Mouse (Mus musculus) neural tube, embryonic 10.5 days (tissue): Measurements from ENCODE around the gene Mcl1.
"Not testable (repeated sequence)": the region's sequence is repeated elsewhere in the genome, so short reads cannot be mapped to it uniquely, and the experiment has no call there.

Experiments
- DNase-seq: peaks from one replicate; pipeline ENCODE4 v3.0.0-alpha.2; 2017; ENCODE audit warnings: low spot score; ENCODE audit errors: extremely low spot score

Gene Mcl1

DNA sequence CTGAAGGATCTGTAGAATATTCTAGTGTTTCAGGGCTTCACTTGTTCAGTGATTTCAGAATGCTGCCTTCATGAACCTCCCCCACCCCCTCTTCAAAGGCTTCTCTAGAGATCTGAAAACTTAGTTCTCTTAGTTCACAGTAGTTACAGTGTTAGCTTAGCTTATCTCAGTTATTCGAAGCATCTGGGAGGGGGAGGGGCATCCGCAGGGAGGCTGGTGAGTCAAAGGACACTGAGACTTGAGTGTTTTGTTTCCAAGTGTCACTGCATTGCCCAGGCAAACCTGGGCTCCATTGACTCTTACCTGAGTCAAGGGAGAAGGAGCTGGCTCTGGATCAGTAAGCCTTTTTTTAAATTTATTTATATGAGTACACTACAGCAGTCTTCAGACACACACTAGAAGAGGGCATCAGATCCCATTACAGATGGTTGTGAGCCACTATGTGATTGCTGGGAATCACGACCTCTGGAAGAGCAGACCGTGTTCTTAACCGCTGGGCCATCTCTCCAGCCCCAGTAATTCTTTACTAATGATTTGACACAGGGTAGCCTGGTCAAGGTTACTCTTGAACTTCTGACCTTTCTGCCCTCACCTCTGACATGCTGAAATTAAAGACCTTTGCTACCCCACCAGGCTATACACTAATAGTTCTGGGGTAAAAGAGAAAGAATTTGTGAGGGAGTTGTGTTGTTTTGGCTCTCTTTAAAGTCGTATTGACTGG, 7.7 kb downstream of the Mcl1 start:
- no peak for DNase-seq

DNA sequence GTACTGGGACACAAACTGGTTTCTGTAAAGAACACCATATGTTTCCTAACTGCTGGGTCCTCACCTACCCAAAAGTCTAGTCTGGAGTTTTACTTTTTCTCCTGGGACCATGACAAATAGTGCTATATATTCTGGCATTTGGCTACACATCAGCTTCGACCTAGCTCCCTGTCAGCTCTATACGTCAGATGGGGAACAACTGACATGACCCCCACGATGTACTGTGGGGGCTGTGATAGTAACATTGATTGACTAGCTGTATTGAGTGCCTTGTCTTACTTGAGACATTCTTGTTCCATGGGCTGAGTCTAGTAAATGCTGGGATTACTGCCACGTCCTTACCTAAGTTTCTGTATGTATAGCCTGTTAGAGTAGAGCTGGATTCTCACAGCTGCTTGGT, 8.9 kb downstream of the Mcl1 start:
- no peak for DNase-seq

DNA sequence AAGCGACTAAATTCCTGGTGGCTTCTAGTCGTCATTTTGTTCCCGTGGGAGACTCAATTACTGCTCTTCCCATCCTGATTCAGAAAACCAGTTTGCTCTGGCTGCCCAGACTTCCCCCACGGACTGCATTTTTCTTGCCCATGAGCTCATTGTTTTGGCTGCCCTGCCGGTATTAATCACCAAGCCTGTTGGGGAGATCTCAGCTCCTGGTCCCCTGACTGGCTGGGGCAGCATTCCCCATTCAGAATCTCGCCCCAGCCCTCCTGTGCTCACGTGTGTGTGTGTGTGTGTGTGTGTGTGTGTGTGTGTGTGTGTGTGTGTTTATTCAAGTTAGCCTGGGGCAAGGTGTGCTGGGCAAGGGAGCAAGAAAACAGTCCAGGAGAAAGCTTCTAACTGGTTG, 9.4 kb downstream of the Mcl1 start:
- no peak for DNase-seq

DNA sequence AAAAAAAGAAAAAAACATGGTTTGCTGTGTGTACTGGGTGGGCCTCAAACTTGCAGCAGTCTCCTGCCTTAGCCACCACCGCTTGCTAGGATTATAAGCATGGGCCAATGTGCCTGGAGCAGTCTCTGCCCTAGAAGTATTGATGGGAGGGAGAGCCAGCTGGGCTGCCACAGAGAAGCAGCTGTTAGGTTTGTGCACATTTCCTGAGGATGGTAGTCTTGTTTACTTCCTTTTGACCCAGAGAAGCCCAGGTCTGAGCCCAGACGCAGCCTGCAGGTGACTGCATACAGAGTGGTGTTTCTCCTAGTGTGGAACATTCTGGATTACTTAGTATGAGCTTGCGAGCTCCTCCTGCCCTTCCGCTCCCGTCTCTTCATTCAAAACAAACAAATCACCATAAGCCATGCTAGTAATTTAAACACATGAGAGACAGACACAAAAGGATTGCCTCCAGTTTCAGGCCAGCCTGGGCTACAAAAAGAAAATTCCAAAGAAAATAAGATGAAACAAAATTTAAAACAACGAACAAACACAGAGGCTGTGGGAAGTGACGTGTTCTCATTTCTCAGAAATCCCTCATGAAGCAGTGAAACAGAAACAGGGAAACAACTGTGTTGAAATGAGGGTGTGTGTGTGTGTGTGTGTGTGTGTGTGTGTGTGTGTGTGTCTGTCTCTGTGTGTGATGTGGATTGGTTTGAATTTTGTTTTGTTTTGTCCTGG, 10.2 kb downstream of the Mcl1 start:
- DNase-seq, result no peak

DNA sequence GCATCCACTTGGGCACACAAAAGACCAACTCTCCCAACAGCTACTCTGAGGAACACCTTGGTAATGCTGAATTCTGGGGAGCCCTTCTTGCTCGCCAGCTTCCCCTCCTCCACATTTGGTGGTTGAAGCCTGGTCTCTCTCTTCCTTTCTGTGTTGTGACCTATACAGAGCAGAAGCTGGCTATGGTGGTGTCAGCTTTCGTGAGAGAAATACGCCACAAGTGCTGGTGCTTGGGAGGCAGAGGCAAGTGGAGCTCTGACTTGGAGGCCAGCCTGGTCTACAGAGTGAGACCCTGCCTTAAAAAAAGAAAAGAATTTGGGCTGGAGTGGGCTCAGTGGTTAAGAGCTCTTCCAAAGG, 10.7 kb downstream of the Mcl1 start:
- DNase-seq, result no peak

DNA sequence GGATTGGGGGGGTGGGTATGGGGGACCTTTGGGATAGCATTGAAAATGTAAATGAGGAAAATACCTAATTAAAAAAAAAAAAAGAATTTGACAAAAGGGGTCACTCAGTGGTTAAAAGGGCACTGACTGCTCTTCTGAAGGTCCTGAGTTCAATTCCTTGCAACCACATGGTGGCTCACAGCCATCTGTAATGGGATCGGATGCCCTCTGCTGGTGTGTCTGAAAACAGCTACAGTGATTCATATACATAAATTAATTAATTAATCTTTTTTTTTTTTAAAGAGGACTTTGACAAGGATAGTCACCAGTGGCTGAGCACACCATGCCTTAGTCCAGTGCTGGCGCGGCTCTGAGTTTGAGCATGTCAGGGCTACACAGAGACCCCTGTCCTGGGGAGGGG, 11.8 kb downstream of the Mcl1 start:
- not testable (repeated sequence) for DNase-seq

DNA sequence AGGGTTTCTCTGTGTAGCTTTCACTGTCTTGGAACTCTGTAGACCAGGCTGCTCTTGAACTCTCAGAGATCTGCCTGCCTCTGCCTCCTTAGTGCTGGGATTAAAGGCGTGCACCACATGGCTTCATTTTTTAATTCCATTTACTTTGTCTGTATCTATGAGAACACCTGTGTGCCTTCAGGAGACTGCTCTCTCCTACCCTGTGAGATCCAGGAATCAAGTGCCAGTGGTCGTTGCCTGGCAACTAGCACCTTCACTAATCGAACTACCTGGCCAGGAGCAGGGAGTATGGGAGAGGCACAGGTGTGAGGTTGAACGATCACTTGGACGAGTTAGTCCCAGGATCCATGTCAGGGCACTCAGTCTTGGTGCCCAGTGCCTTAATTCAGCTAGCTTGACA, 12.6 kb downstream of the Mcl1 start:
- DNase-seq, result no peak

DNA sequence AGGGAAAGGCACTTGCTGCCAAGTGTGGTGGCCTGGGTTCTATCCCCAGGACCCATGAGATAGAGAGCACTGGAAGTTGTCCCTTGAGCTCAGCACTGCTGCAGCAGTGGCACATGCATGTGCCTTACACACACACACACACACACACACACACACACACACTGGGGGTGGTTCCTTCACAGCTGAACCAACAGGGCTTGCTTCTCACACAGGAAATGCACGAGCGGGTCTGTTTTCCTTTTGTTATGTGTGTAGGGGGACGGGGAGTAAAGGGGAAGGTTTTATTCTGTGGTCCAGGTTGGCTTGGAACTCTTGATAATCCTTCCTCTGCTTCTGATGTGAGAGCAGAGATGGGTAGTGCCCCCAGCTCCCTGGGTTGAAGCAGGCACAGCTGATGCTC, 13.9 kb downstream of the Mcl1 start:
- no peak for DNase-seq

DNA sequence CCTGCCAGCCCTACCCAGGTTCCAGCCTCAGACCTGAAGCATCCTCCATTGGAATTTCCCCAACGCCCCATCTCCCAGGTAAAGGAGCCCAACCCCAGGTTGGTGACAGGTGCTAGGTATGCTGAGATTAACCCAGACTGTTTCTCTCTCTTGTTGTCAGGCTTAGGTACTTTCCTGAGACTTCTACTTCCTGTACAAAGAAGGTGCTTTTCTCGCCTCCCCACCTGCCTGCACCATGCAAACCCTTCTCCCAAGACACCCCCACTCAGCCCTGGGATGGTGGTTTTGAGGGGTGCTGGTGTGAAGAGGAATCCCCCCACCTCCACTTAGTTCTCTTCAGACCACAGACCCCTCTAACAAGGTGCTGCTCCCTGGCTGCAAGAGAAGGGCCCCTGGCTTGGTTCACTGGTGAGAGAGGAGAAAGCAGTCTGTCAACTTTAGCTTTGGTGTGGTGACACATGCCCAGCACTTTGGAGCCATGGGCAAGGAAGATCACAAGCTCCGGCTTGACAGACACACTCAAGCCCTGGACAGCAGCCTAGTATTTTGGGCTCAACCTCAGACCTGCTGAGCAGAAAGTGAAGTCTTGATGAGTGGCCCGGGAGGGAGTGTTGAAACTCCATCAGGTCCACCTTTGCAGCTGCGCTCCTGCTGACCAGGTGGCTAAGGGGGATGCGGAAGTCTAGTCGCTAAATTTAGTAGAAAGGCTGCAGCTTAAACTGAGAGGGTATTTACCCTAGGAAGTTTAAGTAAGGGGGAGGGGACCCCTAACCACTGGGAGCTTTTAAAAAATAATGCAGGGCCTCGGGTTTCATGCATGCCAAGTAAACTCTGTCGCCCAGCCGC, 14.5 kb downstream of the Mcl1 start:
- DNase-seq, result no peak

DNA sequence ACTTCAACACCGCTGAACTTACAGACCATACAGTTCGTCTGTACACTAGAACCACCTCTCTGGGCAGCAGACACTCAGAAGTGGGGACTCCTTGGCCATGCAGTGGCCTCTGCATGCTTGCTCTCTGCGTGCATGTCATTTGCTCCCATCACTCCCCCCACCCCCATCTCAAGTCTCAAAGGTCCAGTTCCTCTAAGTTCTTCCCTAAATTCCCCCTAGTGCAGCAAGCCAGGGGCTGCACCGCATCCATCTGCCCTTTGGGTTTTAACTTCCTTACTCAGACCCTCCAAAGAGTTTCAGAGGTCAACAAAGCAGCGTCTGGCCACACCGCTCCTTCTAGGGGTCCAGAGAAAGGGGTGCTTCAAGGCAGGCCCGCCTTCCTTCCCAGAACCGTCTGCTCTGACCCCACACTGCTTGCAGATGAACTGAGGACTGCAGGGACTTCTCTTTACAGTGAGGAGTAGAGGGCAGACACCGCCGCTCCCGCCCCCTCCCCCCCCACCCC, 15.2 kb downstream of the Mcl1 start:
- DNase-seq, result no peak

DNA sequence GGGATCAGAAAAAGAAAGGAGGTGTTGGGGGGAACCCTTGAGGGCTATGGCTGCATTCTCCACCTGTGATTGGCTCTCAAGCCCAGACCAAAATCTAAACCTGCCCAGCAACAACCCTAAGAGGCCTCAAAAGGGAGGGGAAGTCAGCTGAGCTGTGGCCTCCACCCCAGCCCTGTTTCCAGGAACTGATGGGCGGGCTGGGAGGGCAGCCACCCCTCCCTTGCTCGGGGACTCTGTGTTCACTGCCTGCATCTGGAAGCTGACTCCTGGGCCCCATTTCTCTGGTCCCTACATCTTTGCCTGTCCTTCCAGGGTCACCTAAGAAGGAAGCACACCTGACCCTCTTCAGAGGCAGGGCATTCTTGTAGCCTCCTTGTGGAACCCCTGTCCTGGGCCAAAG, 15.6 kb downstream of the Mcl1 start:
- peak; percentile 46 for DNase-seq

DNA sequence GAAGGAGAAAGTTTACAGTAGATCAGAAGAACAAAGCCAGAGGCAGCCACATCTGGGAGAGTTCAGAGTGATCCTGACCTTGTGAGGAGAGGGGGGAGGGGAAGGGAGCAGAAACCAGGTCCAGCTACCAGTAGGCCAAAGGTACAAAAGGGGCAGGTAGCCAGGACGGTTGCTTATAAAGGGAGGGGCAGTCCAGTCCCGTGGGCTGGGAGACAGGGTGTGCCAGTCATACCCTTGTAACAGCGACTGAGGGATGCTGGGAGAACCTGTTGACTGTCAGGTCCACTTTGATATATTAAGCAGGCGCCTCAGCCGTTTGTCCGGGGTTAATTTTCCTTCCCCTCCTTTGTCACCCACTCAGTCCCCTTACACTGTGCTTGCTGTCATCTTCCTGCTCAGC, 16.2 kb downstream of the Mcl1 start:
- DNase-seq, result peak; percentile 49

DNA sequence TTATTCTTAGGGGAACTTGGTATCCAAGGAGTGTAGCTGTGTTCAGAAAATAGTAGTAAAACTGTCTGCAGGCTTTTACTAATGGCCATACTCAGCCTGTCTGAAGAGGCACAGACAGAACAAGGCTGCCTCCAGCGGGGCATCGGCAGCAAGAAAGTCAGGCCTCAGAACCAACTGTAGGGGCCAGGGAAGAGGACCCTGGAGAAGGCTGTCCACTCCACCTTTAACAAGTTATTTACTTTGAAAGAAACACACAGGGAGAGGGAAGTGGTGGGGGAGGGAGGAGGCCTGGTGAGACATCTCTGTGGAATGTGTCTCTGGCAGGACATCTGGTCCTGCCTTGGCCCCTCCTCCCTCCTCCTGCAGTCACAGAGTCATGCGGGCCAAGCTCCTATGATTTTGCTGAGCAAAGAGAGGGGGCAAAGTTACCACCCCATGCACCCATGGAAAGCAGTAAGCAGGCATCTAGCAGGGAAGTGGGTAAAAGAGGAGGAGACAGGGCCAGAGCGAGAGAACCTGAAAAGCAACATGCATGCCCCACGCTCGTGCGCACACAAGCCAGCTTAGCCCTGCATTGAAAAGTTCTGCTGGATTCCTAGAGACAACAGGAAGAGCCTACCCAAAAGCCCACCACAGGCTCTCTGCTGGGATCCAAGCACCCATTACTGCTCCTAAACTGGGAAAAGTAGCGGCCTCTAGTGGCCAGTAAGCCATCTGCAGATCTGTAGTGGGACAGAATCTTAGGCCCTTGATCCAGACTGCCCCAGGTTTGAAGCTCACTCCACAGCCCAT, 16.9 kb downstream of the Mcl1 start:
- DNase-seq, result peak; percentile 62

DNA sequence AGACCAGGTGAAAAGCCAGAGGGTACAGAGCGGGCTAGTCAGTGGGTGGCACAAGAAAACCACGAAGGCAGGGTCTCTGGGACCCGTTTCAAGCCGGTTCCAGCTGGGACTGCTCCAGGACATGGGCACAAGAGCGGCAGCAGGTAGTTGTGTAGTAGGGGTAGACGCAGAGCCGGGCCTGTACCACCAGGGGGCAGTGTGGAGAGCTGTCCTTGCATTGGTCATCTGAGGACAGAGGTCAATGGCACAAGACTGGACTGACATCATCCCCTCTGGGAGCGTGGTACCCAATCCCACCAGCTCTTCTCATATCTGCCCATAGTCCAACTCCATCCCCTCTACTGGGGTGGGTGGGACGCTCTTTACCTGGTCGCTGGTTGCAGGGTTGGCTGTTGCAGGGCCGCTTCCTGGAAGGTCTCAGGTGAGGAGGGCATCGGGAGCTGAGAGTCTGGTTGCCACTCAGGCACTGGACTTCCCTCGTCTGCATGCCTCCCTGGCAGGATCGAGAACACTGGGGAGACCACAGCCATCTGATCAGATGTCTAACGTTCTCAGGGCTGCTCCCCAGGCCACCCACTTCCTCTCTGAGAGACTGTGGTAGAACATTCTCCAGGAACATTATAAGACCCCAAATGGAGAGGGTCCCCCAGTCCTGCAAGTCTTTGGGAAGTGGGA, 18.3 kb downstream of the Mcl1 start:
- peak; percentile 80 for DNase-seq

DNA sequence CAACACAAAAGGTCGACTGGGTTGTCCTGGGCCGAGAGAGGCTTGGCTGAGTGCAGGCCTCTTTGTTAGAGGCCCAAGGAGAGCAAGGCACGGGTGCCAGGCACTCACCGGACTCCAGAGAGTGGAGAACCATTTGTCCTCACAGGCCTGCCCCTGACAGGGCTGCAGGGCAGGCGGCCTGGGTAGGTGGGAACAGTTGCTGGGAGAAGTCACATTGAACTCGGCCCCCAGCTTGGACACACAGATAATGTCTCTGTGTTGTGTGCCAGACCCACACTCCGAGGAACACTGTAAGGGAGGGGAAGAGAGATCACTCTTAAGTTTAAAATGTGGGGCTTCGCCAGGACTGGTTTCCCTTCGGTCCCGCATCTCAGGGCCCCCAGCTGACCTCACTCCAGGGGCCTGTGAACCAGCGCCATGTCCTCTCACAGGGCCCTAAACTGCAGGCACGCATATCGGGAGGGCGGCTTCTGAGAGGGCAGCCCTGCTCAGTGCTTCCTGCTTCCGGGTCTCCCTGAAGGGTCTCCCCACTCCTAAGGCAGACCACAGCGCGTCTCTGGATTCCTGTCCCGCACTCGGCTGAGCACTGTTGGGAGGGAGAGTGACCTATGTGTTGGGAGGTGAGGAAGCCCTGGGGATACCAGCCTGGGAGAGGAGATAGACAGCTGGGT, 19.0 kb downstream of the Mcl1 start:
- DNase-seq, result no peak

DNA sequence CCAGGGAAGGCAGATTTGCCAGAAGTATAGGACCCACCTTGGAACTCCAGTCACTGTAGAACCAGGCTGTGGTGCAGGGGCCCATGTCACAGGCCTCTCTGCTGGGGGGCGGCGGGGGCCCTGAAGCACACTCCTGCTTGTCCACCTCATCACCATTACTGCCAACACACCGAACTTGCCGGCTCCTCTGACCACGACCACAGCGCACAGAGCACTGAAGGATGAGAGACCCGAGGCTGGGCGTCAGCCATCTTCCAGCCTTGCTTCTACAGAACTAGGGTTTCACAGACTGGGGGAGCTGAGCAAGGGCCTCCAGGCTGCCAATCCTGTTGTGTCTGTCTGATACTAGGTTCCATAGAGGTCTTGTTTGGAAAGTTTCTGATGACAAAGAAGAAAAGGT, 21.0 kb downstream of the Mcl1 start:
- DNase-seq, result no peak

DNA sequence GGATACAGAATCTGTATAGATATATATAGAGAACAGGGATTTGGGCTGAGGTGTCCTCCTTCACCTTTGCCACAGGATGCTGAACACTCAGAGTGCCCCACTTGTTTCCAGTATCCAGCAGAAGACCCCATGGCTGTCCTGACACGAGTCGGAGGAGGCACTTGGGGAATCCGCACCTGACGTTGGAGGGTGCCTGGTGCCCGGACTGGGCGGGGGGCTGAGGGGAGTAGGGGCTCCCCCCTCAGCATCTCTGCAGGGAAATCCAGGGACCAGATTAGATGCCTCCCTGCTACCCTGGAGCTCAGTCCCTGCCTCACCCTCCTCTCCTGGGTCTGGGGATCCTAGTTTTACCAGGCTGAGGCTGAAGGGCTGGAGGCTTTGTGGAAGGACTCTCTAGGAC, 22.1 kb downstream of the Mcl1 start:
- DNase-seq, result no peak

DNA sequence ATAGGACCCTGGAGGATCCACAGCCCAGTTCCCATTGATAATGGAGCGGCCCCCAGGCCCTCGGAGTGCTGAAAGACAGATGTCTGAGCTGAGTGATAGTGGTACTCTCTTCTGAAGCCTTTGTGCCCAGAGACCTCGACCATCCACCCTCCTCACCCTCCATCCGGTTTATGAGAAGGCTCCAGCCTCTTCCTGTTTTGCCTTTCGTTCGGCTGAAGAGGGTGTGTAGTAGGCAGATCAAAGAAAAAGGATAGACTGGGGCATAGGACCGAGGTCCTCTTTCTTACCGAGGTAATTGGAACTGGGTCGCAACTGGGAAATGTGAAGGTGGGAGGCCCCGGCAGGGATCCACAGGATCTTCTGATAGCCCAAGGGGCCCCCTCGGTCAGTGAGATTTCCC, 22.8 kb downstream of the Mcl1 start:
- DNase-seq, result no peak

DNA sequence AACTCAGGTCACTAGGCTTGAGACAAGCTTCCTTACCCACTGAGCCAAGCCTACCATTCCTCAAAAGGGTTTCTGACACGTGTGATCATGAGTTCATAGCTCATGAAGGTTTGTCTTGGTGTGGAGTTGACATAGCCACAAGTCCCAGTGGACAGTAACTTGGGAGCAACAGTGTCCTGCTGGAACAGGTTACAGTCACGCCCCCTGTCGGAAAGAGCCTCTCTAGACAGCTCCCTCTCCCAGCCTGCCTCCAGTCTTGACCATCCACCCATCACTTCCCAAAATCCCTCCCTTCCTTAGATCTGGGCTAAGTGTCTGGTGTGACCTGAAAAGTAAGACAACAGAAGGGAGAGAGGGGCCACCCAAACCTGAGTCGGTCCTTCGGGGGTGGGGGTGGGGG, 24.3 kb downstream of the Mcl1 start:
- DNase-seq, result no peak

DNA sequence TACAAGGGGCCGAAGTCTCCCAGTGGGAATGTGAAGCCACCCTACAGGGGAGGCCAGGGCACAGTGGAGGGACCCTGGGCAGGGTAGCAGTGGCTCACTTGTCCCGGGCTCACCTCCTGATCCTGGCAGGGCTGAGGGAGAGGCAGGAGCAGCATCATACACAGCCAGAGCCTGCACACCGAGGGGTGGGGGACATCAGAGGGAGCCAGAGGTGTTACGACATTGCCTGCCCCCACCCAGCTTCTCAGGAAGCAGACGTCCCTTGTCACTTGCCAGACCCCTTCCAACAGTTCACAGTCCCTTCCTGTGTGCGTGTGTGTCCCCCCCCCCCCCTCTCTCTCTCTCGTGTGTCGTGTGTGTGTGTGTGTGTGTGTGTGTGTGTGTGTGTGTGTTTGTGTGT, 26.3 kb downstream of the Mcl1 start:
- no peak for DNase-seq
